13 mouse cellular contexts compared by ENCODE assay signal in the genomic region with DNA sequence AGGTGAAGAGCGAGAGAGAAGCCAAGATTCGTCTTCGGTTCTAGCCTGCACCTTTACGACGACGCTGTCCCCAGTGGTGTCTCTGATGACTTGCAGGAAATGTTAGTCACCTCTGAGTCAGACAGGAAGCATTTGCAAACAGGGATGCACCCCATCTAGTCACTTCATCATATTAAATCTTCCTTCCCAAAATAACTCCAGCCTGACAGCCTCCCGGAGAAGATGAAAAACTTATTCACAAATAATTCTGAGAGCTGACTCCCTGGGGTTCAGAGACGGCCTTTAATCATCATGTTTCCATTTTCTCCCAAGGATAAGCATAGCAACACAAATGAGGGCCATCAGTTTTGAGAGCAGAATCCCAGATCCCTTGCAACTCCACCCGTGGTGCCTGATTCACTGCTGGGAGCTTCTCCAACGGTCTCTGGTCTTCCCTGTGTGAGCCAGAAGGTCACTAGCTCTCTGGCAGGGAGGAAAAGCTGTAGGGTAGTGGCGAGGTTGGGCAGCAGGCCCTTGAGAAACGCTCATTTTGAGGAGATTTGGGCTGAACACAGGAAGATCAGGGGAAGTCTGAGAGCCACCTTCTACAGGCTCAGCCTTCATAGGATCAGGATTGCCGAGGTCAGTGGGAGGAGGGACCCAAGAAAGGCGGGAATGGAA. TPM values are rescaled to one million over a fixed set of nuclear protein-coding genes. Genes with fewer than 3 reads are reported as not detected.
A peak's percentile ranks its signal among the peaks of the same experiment; 100 is the strongest.
DNase-seq lines count a peak whose midpoint lies in the region; ATAC-seq and TF ChIP-seq lines count a peak whose summit lies in the region.
"Had no signal": no experiment of that assay in that cellular context is flagged by ENCODE, and none has a peak within 500 bp of the region (broad histone marks: within the 10 kb centered on the region; RNA-seq: fewer than 3 reads in every experiment).

No protein-coding gene starts in this region.

- no peak overlapping the region for H3K4me3 ChIP-seq in lung, postnatal 0 days (ENCODE audit: low read depth, low read length)
- H3K4me3 ChIP-seq in olfactory bulb, adult 2 months (ENCODE audit: insufficient read depth, low read depth, low read length), result no peak overlapping the region
- H3K4me3 ChIP-seq in intestine, postnatal 0 days (ENCODE audit: low read depth, low read length), result no peak overlapping the region
- H3K4me3 ChIP-seq: embryonic facial prominence, embryonic 13.5 days had no signal

- peak; percentile 2 for DNase-seq in CD4-positive, CD25-positive, alpha-beta regulatory T cell, adult 2 months (ENCODE audit: low read depth, low spot score)
- DNase-seq in lung, postnatal 0 days (ENCODE audit: low spot score), result peak; percentile 37
- no peak for DNase-seq in lung, adult 18-20 months
- peak; percentile 88 for DNase-seq in brain, adult 2 months (ENCODE audit: low read depth, low spot score)
- no peak for DNase-seq in retina, embryonic 14.5 days (ENCODE audit: low spot score)
- DNase-seq: kidney, adult 11 months; thymus, postnatal 4 days had no signal

- H3K4me1 ChIP-seq in lung, postnatal 0 days (ENCODE audit: insufficient read depth, low read depth, low read length), result no peaks in the 10 kb centered on the region
- H3K4me1 ChIP-seq in olfactory bulb, adult 2 months (ENCODE audit: control insufficient read depth, insufficient read depth, low read length), result peaks cover 9% of the 10 kb centered on the region
- no peaks in the 10 kb centered on the region for H3K4me1 ChIP-seq in intestine, postnatal 0 days (replicated peaks; ENCODE audit: control insufficient read depth, insufficient read depth, low read length)
- H3K4me1 ChIP-seq: embryonic facial prominence, embryonic 13.5 days had no signal

- H3K9ac ChIP-seq in lung, postnatal 0 days (replicated peaks; ENCODE audit: low read depth), result no peak overlapping the region
- no peak overlapping the region for H3K9ac ChIP-seq in intestine, postnatal 0 days (ENCODE audit: low read depth, low read length)
- H3K9ac ChIP-seq: embryonic facial prominence, embryonic 13.5 days; liver, embryonic 14.5 days had no signal

- H3K4me2 ChIP-seq in lung, postnatal 0 days (replicated peaks; ENCODE audit: low read depth, low read length), result no peak overlapping the region
- H3K4me2 ChIP-seq in intestine, postnatal 0 days (replicated peaks; ENCODE audit: low read depth), result no peak overlapping the region
- H3K4me2 ChIP-seq: embryonic facial prominence, embryonic 13.5 days; midbrain, embryonic 11.5 days had no signal

- H3K9me3 ChIP-seq in lung, postnatal 0 days (ENCODE audit: low read length), result no peaks in the 10 kb centered on the region
- H3K9me3 ChIP-seq in intestine, postnatal 0 days (ENCODE audit: control insufficient read depth), result no peaks in the 10 kb centered on the region
- H3K9me3 ChIP-seq: embryonic facial prominence, embryonic 13.5 days had no signal

- TF ChIP-seq POLR2A in olfactory bulb, adult 2 months (IDR thresholded peaks at IDR 0.05; ENCODE audit: insufficient read depth, low read depth, low read length), result no peak

- H3K27me3 ChIP-seq in lung, postnatal 0 days (replicated peaks; ENCODE audit: insufficient read depth, low read length), result no peaks in the 10 kb centered on the region
- no peaks in the 10 kb centered on the region for H3K27me3 ChIP-seq in intestine, postnatal 0 days (replicated peaks; ENCODE audit: control insufficient read depth, insufficient read depth, low read length)
- H3K27me3 ChIP-seq: embryonic facial prominence, embryonic 13.5 days had no signal

- 43% methylated on average over 14 of the region's 14 CpGs for WGBS in lung, postnatal 0 days
- 41% methylated on average over 14 of the region's 14 CpGs for WGBS in olfactory bulb, adult 2 months
- WGBS in intestine, postnatal 0 days, result 60% methylated on average over 14 of the region's 14 CpGs

- no peak for TF ChIP-seq CTCF in lung, postnatal 0 days (IDR thresholded peaks at IDR 0.05)
- TF ChIP-seq CTCF in olfactory bulb, adult 2 months (IDR thresholded peaks at IDR 0.05; ENCODE audit: insufficient read depth, low read depth, low read length), result no peak
- TF ChIP-seq CTCF in intestine, postnatal 0 days (IDR thresholded peaks at IDR 0.05; ENCODE audit: low read depth), result no peak

- no peak overlapping the region for H3K27ac ChIP-seq in lung, postnatal 0 days (ENCODE audit: low read length)
- peak overlapping the region; percentile 5; the same call in 1 of the 2 replicates for H3K27ac ChIP-seq in olfactory bulb, adult 2 months (ENCODE audit: insufficient read depth, low read depth, low read length)
- H3K27ac ChIP-seq in intestine, postnatal 0 days (ENCODE audit: low read depth, low read length), result no peak overlapping the region
- H3K27ac ChIP-seq: embryonic facial prominence, embryonic 13.5 days; liver, embryonic 14.5 days had no signal

- TF ChIP-seq EP300 in lung, postnatal 0 days (IDR thresholded peaks at IDR 0.05), result no peak

- no peaks in the 10 kb centered on the region for H3K36me3 ChIP-seq in lung, postnatal 0 days (ENCODE audit: insufficient read depth, low read length)
- no peaks in the 10 kb centered on the region for H3K36me3 ChIP-seq in intestine, postnatal 0 days (ENCODE audit: control insufficient read depth, insufficient read depth)
- H3K36me3 ChIP-seq: embryonic facial prominence, embryonic 13.5 days had no signal

- no peak for ATAC-seq in CD4-positive, CD25-positive, alpha-beta regulatory T cell, adult 4 months
- ATAC-seq in lung, postnatal 0 days, result no peak; the same call in 1 of the 2 replicates
- no peak for ATAC-seq in intestine, postnatal 0 days

RNA-seq across cellular contexts. Expression of gene Slc2a9, which starts 56.5 kb away (rescaled TPM):
- polyA plus RNA-seq in CD4-positive, CD25-positive, alpha-beta regulatory T cell, adult 4 months (2017; shearing (Covaris generic)), result 1 to 10 TPM; 7.9 TPM
- polyA plus RNA-seq in lung, postnatal 0 days (2015; fragmentation: Nextera tagmentation; extraction: Ambion mirVana), result 2.2 and 2.4 TPM in 2 replicates
- not detected in 2 replicates for polyA plus RNA-seq in olfactory bulb, adult 2 months (2012; ENCODE audit: insufficient read depth, insufficient read length, low replicate concordance, missing spikeins)
- polyA plus RNA-seq in intestine, postnatal 0 days (2015; fragmentation: Nextera tagmentation; extraction: Ambion mirVana), result 2.4 and 3.4 TPM in 2 replicates

Comparison
In these comparisons a context has a peak if more than half of its experiments do, and no peak if none do; other contexts are left out.
1. DNase-seq: peak in CD4-positive, CD25-positive, alpha-beta regulatory T cell, adult 2 months (single experiment), lung, postnatal 0 days (single experiment) and brain, adult 2 months (single experiment); none in lung, adult 18-20 months (0 of 2) and retina, embryonic 14.5 days (single experiment).